Mouse (Mus musculus) liver, embryonic 13.5 days (tissue): Measurements from ENCODE around the gene Rbmxl2. TPM values are rescaled to one million over a fixed set of nuclear protein-coding genes. Genes with fewer than 3 reads are reported as not detected.

ENCODE experiments used
- ATAC-seq: fragments of 200-750 bp; cut with Nextera tagmentation; 2 replicates; pipeline ENCODE4 v1.8.0; 2017; ENCODE audit warnings: low read depth, mild to moderate bottlenecking, moderate number of reproducible peaks, moderate library complexity
- DNase-seq: peaks from one replicate; pipeline ENCODE4 v3.0.0; 2022
- H3K27ac ChIP-seq: fragments of 300-500 bp; sonication (generic); 2 replicates; pipeline ENCODE4 v1.5.1; 2015; ENCODE audit warnings: moderate library complexity, mild to moderate bottlenecking, inconsistent platforms
- H3K27me3 ChIP-seq: fragments of 300-500 bp; sonication (generic); 2 replicates; pipeline ENCODE4 v1.6.1; 2015; ENCODE audit warnings: mild to moderate bottlenecking, inconsistent platforms
- H3K36me3 ChIP-seq: fragments of 300-500 bp; sonication (generic); 2 replicates; pipeline ENCODE4 v1.6.1; 2015; ENCODE audit warnings: mild to moderate bottlenecking, inconsistent platforms
- H3K4me1 ChIP-seq: fragments of 300-500 bp; sonication (generic); replicated peaks from 2 replicates; pipeline ENCODE4 v1.6.1; 2015; ENCODE audit warnings: inconsistent platforms
- H3K4me2 ChIP-seq: fragments of 300-500 bp; sonication (generic); 2 replicates; pipeline ENCODE4 v1.6.1; 2015; ENCODE audit warnings: inconsistent platforms, mild to moderate bottlenecking, moderate library complexity
- H3K4me3 ChIP-seq: fragments of 300-500 bp; sonication (generic); replicated peaks from 2 replicates; pipeline ENCODE4 v1.5.1; 2015; ENCODE audit warnings: mild to moderate bottlenecking, inconsistent platforms
- H3K9ac ChIP-seq: fragments of 300-500 bp; sonication (generic); 2 replicates; pipeline ENCODE4 v1.6.1; 2015; ENCODE audit warnings: mild to moderate bottlenecking, inconsistent platforms
- H3K9me3 ChIP-seq: fragments of 300-500 bp; sonication (generic); replicated peaks from 2 replicates; pipeline ENCODE4 v1.6.1; 2016; ENCODE audit warnings: inconsistent platforms
- WGBS: fragments of 180-500 bp; shearing (Covaris S2); methylation state at CpG from one replicate; pipeline ENCODE4 v1.1.7; 2015; ENCODE audit not compliant: insufficient replicate concordance; 5-methylcytosine and 5-hydroxymethylcytosine counted together
- polyA plus RNA-seq: library from polyadenylated mRNA; unstranded; fragments of >200 nt; fragmentation: Nextera tagmentation; extraction: Ambion mirVana; gene quantifications from 2 replicates; pipeline ENCODE4 v1.2.1, GENCODE M21; 2015

Rbmxl2 gene
- polyA plus RNA-seq, 1 experiment from 2014 or later, result not detected

GRCm38 (mm10) chr7:107250211-107250985 is 41.2 kb downstream of the Rbmxl2 start:
- no peak overlapping the region for H3K4me2 ChIP-seq
- no peaks in the 10 kb centered on the region for H3K9me3 ChIP-seq
- no peaks in the 10 kb centered on the region for H3K27me3 ChIP-seq
- H3K4me1 ChIP-seq, result no peaks in the 10 kb centered on the region
- no peak overlapping the region for H3K4me3 ChIP-seq
- H3K27ac ChIP-seq, result no peak overlapping the region
- H3K36me3 ChIP-seq, result no peaks in the 10 kb centered on the region
- ATAC-seq (no peak), DNase-seq (no peak)
- no peak overlapping the region for H3K9ac ChIP-seq
- 54% methylated on average over 5 of the region's 5 CpGs for WGBS

GRCm38 (mm10) chr7:107253355-107253754 is 44.1 kb downstream of the Rbmxl2 start:
- H3K4me2 ChIP-seq, result no peak overlapping the region
- no peak overlapping the region for H3K4me3 ChIP-seq
- H3K9me3 ChIP-seq, result no peaks in the 10 kb centered on the region
- no peak for ATAC-seq
- no peaks in the 10 kb centered on the region for H3K27me3 ChIP-seq
- no peaks in the 10 kb centered on the region for H3K36me3 ChIP-seq
- H3K9ac ChIP-seq, result no peak overlapping the region
- 78% methylated on average over 3 of the region's 3 CpGs for WGBS
- DNase-seq, result no peak
- H3K27ac ChIP-seq, result no peak overlapping the region
- H3K4me1 ChIP-seq, result no peaks in the 10 kb centered on the region

DNA sequence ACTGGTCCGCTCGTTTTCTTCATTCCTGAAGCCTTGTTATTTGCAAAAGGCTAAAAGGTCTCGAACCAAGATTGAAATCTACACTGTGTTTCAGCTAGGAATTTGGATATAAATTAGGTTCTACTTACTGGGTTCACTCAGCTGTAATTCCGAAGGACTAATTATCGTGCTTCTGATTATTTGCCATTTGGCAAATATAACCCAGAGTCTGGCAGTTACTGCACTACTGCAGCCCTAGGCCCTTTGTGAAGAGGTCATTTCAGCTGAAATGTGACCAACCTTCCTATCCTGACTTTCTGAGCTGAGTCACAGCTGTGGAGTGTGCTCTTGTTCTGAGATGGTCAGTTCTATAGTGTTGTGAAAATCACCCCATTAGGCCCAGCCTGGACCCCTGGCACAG is 50.7 kb downstream of the Rbmxl2 start:
- Histone ChIP-seq H3K9ac (no peak overlapping the region), H3K4me1 (no peaks in the 10 kb centered on the region), H3K27ac (no peak overlapping the region), H3K4me3 (no peak overlapping the region), H3K27me3 (no peaks in the 10 kb centered on the region), H3K36me3 (no peaks in the 10 kb centered on the region), H3K4me2 (no peak overlapping the region), H3K9me3 (no peaks in the 10 kb centered on the region)
- ATAC-seq (no peak), DNase-seq (no peak)
- 62% methylated on average over 5 of the region's 5 CpGs for WGBS

Other genes starting within 250 kb of the Rbmxl2 start
- gene Olfr6, start 245.5 kb upstream of the Rbmxl2 start, polyA plus RNA-seq, result not detected in 2 replicates
- not detected in 2 replicates for gene Olfr711, start 234.0 kb upstream of the Rbmxl2 start, polyA plus RNA-seq
- gene Olfr2, start 203.4 kb upstream of the Rbmxl2 start, polyA plus RNA-seq, result not detected in 2 replicates
- not detected in 2 replicates for gene Olfr713, start 178.3 kb upstream of the Rbmxl2 start, polyA plus RNA-seq
- gene Olfr714, start 138.5 kb upstream of the Rbmxl2 start, polyA plus RNA-seq, result not detected in 2 replicates
- not detected in 2 replicates for gene Olfr17, start 116.2 kb upstream of the Rbmxl2 start, polyA plus RNA-seq
- gene Olfr715b, start 99.1 kb upstream of the Rbmxl2 start, polyA plus RNA-seq, result not detected in 2 replicates
- gene Olfr715, start 78.4 kb upstream of the Rbmxl2 start, polyA plus RNA-seq, result not detected in 2 replicates
- gene Olfr716, start 71.1 kb upstream of the Rbmxl2 start, polyA plus RNA-seq, result not detected in 2 replicates
- not detected in 2 replicates for gene Nlrp14, start 42.5 kb upstream of the Rbmxl2 start, polyA plus RNA-seq
- 0.25 and 0.35 TPM in 2 replicates for gene Syt9, start 161.3 kb downstream of the Rbmxl2 start, polyA plus RNA-seq